Mouse (Mus musculus): ENCODE results near the gene Gm4553.
"Not testable (repeated sequence)": the region's sequence is repeated elsewhere in the genome, so short reads cannot be mapped to it uniquely, and the experiment has no call there.

Gene Gm4553

DNA sequence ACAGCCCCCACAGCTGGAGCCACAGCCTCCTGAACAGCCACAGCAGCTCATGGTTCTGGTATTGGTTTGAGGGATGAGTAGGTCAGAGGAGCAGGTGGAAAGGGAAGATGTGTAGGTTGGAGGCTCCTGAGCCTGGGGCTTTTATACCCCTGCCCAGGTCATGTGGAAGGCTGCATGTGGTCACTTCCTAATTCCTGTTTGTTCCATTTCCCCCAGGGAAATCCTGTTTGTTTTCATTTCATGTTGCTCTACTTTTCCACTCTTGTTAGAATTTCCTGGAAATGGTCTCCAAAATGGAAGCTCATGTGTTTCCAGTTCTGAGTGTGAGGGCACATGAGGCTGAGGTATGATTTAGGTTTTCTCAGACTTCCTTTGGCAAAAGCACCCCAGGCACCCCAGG lies at the start of gene Gm4553:
Gm4553 (minus strand) TSS at position 101 of the 400 bp plus-strand sequence.
- DNase-seq = not testable (repeated sequence)

DNA sequence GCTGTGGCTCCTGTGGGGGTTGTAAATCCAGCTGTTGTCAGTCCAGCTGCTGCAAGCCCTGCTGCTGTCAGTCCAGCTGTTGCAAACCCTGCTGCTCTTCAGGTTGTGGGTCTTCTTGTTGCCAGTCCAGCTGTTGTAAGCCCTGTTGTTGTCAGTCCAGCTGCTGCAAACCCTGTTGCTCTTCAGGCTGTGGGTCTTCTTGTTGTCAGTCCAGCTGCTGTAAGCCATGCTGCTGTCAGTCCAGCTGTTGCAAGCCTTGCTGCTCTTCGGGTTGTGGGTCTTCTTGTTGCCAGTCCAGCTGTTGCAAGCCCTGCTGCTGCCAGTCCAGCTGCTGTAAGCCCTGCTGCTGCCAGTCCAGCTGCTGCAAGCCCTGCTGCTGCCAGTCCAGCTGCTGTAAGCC lies 46.6 kb upstream of the Gm4553 start:
- DNase-seq = peak; percentile 72

DNA sequence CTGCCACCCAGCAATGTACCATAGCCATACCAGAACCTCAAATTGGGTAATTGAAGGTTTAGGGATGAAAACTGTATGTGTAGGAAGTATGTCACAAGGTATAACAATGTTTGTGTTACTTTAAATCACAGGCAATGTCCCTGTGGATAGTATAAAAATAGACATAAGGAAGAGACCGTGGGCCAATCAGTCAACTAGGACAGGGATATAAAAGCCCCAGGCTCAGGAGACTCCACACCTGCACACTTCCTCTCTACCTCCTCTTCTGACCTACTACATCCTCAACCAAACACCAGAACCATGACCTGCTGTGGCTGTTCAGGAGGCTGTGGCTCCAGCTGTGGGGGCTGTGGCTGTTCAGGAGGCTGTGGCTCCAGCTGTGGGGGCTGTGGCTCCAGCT lies 46.0 kb upstream of the Gm4553 start, which contains the start of gene Gm7579:
Gm7579 (plus strand) TSS at position 301 of the 400 bp plus-strand sequence.
- DNase-seq = peak; percentile 56

DNA sequence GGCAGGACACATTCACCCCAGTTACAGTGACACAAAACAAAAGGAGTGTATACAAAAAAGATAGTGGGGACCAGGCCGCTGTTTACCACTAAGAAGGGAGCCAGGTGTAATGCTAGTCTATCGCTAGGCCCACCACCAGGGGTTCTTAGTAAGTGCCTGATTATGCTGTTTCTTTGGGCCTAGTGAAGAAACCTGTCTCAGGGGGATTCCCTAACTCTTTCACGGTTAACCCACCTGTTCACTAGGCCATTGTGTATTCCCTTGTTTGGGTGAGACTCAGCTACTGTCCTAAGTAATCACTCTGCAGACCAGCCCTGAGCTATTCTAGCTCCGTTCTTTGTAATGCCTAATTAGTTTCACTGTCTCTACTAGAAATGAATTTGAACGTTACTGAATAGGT lies 41.4 kb upstream of the Gm4553 start:
- not testable (repeated sequence) for DNase-seq

DNA sequence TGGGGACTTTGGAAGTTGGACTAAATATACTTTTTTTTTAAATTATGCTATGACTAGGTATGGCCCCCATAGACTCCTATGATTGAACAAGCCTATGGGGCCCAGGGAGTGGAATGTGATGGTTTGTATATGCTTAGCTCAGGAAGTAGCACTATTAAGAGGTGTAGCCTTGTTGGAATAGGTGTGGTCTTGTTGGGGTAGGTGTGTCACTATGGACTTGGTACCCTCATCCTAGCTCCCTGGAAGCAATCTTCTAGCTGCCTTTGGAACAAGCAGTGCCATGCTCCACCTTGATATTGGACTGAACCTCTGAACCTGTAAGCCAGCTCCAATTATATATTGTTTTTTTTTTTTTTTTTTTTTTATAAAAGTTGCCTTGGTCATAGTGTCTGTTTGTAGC lies 39.9 kb upstream of the Gm4553 start:
- DNase-seq = no peak

DNA sequence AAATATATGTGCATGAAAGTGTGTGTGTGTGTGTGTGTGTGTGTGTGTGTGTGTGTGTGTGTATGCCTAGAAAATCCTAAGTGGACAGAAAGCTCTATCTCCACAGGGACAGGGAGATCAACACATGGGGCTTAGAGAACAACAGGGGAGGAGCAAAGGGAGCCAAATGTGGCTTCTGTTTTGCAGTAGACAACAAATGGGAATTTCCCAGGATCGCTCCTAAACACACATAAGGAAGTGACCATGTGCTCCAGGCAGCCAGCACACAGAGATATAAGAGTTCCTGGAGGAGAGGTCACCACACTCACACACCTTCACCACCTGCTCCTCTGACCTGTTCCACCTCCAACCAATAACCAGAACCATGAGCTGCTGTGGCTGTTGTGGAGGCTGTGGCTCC lies 35.5 kb upstream of the Gm4553 start, which contains the start of gene Krtap5-3:
Krtap5-3 (plus strand) TSS at position 301 of the 400 bp plus-strand sequence.
- DNase-seq = no peak

DNA sequence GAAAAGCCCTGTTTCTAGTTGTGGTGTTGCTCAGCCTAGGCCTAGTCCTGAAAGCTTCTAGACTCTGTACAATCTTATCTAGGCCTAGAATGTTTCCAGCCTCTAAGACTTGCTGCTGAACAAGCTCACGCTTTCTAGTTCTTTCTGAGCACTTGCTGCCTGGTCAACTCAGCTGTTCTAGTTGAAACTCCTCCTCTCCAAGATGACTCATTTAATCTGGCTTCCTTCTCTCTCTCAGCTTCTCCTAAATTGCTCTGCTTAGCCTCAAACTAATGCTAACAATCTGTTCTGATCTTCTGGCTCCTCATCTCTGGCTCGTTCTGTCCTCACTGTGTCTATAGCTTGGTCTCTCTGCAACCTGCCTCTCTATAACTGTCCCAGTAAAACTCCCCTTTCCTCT lies 33.2 kb upstream of the Gm4553 start:
- DNase-seq = no peak

DNA sequence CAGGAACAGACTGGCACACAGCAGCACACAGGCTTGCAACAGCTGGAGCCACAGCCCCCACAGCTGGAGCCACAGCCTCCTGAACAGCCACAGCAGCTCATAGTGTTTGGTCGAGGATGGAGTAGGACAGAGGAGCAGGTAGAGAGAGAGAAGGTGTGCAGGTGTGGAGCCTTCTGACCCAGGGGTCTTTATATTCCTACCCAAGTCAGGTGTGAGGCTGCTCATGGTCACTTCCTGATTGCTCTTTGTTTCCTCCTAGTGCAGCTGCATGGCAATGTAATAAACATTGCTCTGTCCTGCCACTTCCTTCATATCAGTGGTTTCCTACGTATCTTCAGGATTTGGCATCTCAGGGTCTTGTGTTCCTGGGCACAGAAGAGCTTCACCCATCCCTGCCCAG lies 24.8 kb upstream of the Gm4553 start, which contains the start of gene Gm10153:
Gm10153 (minus strand) TSS at position 101 of the 400 bp plus-strand sequence.
- DNase-seq = no peak

DNA sequence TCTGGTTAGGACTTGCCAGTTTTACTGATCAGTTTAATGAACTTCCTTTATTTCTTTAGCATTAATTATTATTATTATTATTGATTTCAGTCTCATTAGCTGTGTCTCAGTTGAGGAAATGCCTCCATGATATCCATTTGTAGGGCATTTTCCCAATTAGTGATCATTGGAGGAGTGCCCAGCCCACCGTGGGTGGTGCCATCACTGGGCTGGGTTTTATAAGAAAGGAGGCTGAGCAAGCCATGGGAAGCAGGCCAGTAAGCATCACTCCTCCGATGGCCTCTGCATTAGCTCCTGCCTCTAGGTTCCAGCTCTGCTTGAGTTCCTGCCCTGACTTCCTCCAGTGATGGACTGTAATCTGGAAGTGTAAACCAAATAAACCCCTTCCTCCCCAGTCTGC lies 22.6 kb upstream of the Gm4553 start:
- no peak for DNase-seq

DNA sequence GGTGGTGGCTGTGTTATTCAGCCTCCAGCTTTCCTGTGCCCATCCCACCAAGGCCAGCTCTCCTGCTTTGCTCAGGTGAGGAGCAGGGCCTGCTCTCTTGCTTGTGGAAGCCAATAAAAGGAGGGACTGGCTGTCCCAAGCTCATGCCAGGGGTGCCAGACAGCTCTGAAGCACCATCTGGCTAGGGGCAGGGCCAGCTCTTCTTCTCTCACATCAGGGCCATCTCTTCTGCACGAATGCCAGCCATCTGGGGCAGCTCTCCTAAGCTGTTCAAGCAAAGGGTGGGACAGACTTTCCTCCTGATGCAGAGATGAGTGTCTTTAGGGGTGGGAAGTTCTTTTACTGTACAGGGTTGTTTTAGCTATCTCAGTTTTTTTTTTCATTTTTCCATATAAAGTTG lies 15.5 kb upstream of the Gm4553 start:
- no peak for DNase-seq

DNA sequence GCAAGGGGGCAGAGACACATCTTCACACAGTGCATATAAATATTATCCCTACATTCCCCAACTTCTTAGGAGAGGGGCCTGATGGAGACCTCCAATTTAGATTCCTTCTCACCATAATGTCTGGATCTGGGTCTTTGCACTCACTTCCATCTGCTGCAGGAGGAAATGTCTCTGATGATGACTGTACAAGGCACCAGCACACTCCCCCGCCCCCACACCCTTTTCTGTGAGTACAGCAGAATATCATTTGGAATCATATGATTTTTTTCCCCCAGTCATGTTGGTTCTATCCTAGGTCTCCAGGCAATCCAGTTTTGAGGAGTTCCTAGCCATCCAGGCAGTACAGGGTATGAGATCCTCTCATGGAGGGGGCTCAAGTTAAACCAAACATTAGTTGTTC lies 13.1 kb upstream of the Gm4553 start:
- no peak for DNase-seq

DNA sequence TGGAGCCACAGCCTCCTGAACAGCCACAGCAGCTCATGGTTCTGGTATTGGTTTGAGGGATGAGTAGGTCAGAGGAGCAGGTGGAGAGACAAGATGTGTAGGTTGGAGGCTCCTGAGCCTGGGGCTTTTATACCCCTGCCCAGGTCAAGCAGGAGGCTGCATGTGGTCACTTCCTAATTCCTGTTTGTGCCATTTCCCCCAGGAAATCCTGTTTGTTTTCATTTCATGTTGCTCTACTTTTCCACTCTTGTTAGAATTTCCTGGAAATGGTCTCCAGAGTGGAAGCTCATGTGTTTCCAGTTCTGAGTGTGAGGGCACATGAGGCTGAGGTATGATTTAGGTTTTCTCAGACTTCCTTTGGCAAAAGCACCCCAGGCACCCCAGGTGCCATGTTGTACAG lies 10.4 kb upstream of the Gm4553 start, which contains the start of gene Krtap5-2:
Krtap5-2 (minus strand) TSS at position 101 of the 400 bp plus-strand sequence.
- not testable (repeated sequence) for DNase-seq

DNA sequence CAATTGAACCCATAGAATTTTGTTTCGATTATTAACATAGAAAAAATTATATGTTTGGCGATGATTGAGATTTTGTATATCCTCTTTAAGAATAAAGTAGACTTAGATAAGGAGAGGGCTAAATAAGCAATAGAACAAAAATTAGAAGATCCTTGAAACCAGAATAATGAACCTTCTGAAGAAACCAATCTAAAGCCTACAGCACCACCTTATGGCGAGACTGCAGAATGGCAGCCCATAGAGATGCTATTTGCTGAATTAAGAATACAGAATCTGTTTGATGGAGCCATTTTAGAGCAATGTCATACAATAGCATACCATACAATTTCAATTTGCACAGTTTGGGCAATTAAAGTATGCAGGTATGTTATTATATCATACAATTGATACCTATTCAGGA lies 4.3 kb upstream of the Gm4553 start:
- DNase-seq = no peak

DNA sequence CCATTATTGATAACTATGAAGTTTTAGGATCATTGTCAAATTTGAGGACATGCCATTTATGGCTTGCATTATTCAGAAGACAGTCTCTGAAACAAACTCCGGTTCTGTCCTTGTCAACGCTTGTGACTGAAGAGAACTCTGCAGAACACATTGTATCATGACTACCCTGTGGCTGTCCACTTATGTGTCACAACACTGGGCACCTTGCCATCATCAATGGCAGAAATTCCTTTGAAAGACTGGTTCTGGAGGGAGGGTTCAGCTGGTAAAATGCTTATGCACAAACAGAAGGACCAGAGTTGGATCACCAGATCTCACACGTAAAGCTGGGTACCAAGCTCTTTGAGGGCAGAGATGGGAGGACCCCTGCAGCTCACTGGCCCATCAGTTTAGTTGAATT lies 6.2 kb downstream of the Gm4553 start:
- no peak for DNase-seq

DNA sequence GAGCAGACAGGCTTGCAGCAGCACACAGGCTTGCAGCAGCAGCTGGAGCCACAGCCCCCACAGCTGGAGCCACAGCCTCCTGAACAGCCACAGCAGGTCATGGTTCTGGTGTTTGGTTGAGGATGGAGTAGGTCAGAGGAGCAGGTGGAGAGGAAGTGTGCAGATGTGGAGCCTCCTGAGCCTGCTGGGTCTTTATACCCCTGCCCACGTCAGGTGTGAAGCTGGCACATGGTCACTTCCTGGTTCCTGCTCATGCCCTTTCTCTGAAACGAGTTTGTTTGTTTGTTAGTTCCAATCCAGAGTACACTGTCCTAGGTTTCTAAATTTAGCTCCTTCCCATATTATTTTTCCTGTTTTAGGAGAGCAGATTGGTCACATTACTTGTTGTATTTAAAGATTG lies 8.5 kb downstream of the Gm4553 start, which contains the start of gene Gm29735:
Gm29735 (minus strand) TSS at position 101 of the 400 bp plus-strand sequence.
- peak; percentile 17 for DNase-seq

DNA sequence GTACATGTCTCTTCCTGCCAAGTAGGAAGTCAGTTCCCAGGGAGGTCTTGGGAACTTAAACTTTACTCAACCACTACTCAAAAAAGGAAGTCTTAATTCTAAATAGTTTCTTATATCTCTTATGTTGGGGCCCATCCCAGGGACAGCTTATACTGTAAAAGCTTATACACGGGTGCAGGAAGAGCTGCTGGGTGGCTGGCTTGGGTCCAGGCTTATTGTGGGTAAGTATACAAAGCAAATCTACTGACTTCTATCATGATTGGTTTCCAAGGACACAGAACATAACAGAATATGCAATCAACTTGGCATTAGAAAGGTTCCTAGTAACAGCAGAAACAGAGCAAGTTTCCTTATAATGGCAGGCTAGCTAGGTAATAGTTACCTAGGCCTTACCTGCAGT lies 10.2 kb downstream of the Gm4553 start:
- DNase-seq = peak; percentile 35

DNA sequence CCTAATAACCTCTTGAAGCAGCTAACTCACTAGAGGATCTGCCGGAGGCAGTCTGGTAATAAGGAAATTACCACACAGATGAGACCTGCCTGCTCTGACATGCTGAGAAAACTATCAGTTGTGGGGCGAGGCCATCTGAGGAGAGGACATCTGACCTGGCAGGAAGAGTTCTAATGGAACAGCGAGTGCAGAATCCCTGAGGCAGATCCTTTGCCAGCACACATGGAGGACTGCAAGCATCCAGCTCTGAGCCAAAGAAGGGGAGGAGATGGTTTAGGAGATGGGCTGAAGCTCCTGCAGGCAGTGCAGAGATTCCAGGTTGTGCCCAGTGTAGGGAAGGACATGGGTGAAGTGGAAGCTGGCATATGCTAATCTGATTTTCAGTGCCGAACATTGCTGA lies 13.3 kb downstream of the Gm4553 start:
- DNase-seq = peak; percentile 64

DNA sequence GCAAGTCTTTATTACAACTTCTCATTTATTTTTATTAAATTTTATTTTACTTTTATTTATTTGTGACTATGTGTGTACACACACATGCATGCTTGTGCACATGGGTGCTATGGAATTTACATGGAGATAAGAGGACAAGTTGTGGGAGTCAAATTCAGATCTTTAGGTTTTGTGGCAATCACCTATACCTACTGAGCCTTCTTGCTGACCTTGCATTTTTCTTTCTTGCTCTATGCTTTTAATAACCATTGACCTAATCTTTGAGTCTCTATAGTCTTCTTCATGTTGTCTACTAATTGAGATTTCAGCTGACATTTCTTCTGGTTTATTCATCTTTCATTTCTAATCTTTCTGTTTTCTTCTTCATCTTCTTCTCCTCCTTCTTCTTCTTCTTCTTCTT lies 16.9 kb downstream of the Gm4553 start:
- DNase-seq = no peak

DNA sequence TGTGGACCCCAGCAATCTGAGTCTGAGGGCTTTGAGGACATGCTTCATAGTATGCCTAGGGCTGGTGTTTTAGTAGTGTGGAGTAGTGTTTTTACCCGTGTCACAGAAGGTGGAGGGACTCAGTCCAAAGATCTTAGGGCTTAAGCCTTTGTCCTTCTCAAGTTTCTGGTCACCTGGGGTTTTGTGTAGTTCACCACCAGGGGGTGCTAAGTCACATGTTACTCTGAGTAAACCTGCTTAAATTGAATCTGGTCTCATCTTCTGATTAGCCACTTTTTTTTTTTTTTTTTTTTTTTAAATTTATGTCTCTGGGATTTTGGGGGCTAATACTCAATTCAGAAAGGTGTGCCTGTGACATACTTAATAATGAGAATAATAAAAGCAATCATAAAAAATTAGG lies 19.5 kb downstream of the Gm4553 start:
- peak; percentile 64 for DNase-seq

DNA sequence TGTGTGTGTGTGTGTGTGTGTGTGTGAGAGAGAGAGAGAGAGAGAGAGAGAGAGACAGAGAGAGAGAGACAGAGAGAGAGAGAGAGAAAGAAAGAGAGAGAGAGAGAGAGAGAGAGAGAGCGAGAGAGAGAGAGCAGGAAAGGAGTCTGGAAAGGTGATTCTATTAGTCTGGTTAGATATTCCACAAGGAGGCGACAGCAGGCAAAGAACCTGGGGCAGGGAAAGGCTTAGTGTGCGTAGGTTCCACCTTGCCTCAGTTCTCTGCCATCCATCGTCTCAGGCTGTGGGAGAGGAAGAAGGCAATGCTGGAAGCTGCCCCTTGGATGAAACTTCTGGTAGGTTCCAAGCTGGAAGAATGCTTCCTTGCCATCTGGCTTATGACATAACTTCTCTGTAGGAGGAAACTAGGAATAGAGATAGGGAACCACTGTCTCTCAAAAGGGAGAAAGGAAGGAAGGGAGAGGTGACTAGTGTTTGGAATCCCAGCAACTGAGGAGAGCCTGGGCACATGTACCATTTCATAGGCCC lies 20.1 kb downstream of the Gm4553 start:
- DNase-seq = no peak

DNA sequence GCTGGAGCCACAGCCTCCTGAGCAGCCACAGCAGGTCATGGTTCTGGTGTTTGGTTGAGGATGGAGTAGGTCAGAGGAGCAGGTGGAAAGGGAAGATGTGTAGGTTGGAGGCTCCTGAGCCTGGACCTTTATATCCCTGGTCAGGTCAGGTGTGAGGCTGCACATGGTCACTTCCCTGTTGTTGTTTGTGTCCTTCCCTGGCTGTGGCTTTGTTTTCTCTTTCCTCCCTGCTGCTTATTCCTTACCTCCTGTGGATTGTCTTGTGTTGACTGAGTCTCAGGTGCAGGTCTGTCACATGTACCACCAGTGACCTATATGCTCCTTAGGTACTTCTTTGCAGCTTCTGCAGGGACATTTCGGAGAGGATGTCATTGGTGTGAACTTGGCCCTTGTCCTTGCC lies 21.0 kb downstream of the Gm4553 start, which contains the start of gene Gm45337:
Gm45337 (minus strand) TSS at position 101 of the 400 bp plus-strand sequence.
- no peak for DNase-seq

DNA sequence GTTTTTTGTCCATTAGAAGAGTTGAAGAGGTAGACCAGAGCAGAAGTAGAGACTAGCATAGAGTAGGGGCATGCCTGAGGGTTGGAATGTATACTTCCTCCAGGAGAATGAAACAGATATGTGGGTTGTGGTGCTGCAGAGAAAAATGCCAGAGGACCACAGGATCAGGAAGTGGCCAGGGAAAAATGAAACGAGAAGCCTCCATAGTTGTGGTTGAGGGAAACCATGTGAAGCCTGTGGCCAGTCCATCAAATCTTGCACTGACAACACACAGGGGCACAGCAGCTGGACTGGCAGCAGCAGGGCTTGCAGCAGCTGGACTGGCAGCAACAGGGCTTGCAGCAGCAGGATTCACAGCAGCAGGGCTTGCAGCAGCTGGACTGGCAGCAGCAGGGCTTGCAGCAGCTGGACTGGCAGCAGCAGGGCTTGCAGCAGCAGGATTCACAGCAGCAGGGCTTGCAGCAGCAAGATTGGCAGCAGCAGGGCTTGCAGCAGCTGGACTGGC lies 22.0 kb downstream of the Gm4553 start:
- not testable (repeated sequence) for DNase-seq

DNA sequence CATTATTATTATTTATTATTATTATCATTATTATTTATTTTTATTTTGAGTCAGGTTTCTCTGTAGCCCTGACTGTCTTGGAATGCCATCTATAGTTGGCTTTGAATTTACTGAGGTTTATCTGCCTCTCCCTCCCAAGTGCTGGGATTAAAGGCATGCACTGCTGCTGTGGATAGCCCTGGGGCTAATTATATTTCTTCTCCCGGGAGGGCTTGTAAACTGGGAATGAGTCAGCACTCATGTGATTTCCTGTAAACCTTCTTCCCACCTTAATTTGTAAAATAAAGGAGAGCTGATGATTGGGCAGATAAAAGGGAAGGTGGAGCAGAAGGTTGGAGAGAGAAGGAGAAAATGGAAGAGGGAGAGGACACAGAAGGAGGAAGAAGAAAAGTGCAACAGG lies 24.8 kb downstream of the Gm4553 start:
- peak; percentile 30 for DNase-seq

DNA sequence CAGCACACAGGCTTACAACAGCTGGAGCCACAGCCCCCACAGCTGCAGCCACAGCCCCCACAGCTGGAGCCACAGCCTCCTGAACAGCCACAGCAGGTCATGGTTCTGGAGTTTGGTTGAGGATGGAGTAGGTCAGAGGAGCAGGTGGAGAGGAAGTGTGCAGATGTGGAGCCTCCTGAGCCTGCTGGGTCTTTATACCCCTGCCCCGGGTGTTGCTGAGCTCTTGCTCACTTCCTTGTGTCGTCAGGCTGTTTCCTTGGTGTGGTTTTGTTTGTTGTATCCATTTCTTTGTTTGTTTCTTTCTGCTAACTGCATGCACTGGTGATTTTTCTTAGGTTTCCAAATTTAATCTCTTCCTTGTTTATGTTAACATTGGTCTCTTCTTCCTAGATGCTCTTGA lies 29.6 kb downstream of the Gm4553 start, which contains the start of gene Gm39115:
Gm39115 (minus strand) TSS at position 101 of the 400 bp plus-strand sequence.
- DNase-seq = peak; percentile 74

Data from heart, adult 11 months (tissue).